Mouse (Mus musculus) testis, postnatal 10 days (tissue): Measurements from ENCODE around the gene Lrrc75a.
"Not testable (repeated sequence)": the region's sequence is repeated elsewhere in the genome, so short reads cannot be mapped to it uniquely, and the experiment has no call there.

Experiments
- DNase-seq: peaks from one replicate; pipeline ENCODE4 v3.0.0; 2021; ENCODE audit warnings: low spot score

Lrrc75a gene

DNA sequence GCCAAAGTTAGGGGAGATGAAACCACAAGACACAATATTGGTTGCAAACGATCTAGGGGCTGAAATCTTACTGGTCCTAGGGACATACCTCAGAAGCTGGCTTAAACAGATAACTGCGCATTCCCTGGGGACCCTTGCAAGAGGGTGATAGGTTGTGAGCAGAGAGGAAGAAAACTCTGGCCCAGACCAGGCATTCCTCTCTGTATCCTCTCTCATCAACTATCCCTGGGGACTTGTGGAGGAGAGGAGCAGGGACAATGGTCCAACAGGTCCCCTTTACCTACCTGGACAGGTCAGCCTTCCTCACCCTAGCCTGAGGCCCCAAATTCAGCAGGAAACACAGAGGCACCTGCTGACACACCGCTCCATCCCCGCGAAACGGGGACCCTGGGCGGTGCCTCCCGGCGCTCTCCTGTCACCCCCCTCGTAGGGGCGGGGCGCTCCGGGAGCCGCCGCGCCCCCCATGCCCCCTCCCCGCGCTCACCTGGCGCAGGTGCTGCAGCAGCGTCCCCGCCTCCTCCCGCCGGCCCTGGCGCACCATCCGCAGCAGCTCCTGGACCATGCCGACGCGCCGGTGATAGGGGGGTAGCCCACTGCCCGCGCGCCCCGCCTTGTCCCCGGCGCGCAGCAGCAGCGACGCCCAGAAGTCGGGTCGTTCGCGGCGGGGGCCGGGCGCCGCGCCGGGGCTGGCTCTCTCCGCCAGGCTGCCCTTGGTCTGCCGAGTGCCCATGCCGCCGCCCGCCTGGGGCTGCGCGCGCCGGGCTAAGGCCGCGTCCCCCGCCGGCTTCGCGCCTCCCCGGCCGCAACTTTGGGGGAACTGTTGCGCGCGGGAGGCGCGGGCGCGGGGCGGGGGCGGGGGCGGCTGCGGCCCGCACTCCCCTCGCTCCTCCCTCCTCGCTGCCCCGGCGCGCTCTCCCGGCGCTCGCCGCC, at the start of gene Lrrc75a:
Gene Lrrc75a (minus strand): TSS at position 863 of the 930 bp plus-strand sequence.
- DNase-seq, result peak; percentile 72

DNA sequence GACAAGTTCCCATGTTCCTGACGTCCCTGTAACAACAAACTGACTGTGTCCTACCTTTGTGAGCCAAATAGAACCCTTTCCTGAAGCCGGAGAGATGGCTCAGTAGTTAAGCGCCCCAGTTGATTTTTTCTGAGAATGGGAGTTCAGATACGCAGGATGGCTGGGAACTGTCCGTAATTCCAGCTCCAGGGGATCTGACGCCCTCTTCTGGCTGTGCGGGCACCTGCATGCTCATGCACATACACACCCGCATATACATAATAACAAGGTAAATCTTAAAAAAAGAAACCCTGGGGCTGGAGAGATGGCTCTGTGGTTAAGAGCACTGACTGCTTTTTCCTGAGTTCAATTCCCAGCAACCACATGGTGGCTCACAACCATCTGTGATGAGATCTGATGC, 46.8 kb upstream of the Lrrc75a start:
- DNase-seq, result no peak

DNA sequence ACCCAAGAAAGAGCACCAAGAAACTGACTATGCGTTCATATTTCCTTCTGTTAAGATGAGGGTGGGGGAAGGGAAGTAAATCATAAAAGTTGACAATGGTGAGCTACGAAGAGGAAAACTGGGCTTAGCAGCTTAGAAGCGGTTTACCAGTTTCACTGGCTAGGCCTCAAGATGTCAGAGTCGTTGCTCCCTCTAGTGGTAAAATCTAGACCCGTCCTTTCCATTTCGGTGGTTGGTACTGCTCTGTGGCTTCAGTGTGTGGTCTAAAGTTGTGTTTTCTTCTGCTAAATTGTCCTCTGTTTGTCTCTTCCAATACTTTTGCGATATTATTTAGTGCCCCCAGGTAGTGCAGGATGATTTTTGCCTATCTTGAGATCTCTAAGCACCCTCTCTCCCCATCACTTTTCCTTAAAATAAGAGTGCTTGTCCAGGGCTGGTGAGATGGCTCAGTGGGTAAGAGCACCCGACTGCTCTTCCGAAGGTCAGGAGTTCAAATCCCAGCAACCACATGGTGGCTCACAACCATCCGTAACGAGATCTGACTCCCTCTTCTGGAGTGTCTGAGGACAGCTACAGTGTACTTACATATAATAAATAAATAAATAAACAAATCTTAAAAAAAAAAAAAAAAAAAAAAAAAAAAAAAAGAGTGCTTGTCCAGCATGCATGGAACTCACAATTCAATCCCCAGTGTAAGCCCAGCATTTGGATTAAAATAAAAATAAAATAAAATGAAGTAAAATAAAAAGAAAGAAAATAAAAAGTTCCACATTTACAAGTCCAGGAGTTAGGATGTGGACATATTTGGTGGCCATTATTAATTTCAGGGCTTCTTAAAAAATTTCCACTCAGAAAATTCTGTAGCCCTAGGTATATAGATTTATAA, 45.2 kb upstream of the Lrrc75a start:
- DNase-seq, result no peak

DNA sequence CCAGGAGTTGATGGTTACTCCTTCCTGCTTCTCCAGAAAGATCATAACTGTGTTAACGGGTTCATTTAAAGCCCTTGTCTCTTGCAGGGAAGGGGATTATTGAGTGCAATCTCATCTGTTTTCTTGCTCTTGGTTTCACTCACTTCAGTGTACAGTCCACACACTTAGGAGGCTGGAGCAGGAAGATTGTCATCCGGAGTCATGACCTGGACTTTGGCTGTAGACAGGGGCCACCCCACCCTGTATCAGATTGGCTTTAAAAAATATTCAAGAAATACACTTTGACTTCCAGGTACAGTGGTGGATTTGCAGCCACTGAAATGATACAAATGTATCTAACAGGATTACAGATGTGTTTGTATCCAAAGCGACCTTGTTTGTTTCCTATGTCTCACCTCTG, 43.3 kb upstream of the Lrrc75a start:
- no peak for DNase-seq

DNA sequence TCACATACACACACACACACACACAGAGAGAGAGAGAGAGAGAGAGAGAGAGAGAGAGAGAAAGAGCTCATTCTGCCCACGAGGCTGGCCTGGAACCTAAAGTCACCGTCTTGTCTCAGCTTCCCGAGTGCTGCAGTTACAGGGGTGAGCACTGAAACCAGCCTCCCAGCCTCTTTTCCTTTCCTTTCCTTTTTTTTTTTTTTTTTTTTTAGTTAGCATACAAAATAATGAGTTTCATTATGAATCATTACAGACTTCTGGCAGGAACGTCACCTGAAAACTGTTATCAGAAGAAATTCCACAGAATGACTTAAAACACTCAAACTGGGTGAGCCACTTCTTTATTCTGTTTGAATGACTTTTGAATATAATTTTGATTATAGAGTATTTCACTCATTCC, 31.6 kb upstream of the Lrrc75a start:
- DNase-seq, result no peak

DNA sequence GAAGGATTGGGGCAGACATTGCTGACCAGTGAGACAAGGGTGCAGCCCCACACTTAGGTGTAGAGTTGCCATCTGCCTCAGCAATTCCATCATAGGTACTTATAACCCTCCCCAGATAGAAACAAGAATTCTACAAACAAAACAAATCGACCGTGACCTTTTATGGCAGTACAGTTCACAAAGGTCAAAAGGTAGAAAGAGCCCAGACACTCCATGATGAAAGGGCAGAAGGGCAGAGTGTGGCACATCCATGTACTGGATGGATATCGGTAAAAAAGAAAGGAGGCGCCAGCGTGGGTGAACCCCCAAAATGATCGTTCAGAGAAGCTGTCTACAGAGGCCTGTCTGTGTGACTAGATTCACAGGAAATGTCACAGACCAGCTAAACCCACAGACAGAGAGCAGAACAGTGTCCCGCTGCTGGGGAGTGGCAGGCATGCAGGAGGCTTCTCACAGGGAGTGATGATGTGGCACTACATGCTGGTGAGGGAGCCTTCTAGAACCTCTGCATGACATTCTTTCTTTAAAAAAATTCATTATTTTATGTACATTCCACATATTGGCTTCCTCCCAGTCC, 30.5 kb upstream of the Lrrc75a start:
- no peak for DNase-seq

DNA sequence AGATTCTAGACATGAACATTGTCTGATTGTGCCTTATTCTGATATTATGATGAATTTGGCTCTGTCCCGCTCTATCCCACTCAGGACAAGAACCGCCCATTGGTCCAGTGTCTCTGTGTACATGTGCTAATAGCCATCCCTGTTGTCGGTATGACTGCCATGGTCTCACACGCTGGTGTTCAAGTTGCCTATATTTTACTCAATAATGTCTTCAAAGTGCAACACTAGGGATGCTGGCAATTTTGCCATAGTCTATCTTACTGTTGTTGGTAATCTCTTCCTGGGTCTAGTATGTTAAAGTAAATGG, 27.9 kb upstream of the Lrrc75a start:
- no peak for DNase-seq

DNA sequence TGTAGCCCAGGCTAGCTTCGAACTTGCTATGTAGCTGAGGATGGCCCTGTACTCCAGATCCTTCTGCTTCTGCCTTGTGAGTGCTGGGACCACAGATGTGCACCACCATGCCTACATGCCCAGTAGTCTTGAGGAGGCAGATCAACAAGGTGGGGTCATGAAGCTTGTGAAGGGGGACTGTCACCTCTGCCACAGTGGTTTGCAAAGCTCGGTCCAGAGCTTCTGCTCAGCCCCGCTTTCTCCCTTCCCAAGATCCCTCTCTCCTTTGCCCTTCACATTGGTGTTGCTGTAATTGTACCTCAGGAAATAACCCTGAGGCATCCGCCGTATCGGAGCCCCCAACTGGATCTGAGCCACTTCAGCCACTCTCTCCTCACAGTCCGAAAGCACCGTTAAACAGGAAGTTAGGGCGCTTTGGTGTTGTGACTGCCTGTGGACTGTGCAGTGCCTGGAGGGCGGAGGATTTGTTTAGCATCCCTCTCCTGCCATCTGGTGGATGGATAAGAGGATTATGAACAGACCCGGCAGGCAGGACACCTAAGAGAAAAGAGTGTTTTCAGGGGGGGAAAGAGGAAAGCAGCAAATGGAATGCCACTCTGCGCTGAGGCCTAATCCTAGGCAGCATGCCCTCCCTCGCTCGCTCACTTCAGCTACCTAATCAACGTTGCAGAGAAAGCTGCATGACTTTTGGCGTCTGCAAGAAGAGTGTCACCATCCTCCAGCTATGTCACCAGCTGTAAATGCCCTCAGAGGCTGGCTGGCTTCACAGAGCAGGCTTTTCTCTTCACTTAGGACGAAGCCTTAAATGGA, 27.4 kb upstream of the Lrrc75a start:
- DNase-seq, result peak; percentile 66

DNA sequence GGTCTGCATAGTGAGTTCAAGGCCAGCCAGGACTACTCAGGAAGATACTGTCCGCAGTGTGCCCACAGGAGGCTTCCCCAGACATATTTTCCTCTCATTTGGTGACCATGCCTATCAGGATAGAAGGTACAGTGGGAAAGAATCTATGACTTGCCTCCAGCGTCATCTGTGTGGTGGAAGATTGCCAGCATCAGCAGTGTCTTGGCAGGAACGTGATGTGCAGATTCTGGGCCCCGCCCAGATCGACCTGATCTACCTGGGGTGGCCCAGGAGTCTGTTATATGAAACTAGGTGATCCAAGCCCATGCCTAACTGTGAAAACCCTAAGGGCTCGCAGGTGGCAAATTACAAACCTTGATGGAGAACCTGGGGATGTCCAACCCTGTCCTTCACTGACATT, 21.7 kb upstream of the Lrrc75a start:
- no peak for DNase-seq

DNA sequence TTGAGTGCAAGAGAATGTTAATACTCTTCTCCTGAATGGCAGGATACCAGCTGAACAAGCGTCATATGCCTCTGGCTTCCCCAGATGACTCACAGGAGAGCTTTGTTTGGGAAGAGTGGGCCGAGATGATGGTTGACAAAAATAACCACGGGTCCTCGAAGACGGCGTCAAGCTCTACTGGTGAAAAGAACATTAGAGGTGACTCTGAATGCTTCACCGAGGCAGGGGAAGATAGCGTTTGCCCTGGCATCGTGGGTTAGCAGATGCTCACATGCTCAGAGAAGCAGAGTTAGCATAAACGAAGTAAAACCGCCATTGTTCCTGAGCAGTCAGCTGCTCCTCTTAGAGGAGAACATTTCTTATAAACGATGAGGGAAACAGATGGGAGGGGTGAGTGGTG, 21.1 kb upstream of the Lrrc75a start:
- DNase-seq, result no peak

DNA sequence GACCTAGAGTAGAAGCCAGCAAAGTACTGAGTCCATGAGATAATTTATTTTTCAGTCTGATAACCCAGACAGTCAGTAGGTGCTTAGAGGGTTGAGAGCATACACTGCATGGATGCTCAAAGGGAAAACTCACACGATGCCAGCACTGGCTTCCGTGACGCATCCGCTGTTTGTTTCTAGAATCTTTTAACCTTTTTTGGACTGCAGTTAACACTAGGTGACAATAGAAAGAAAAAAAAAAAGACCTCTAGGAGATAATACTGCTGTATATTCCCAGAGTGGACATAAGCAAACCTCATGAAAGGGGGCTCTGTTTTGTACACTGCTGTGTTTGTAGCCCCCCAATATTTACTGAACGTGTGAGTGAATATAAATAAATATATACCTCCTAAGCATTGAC, 20.7 kb upstream of the Lrrc75a start:
- no peak for DNase-seq

DNA sequence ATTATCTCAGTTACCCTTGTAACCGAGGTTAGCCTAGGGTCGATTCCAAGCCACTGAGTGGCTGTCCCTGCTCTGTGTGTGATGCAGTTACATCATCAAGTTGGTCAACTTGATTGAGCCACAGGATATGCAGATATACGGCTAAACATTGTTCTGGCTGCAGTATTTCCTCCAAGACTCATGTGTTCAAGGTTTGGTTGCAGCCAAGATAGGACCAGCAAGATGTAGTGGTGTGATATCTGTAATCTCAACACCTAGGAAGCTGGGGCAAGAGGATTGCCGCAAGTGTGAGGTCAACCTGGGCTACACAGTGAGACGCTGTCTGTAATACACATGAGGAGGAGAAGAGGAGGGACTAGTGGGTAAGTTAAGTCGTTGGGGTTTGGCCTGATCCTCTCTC, 15.9 kb upstream of the Lrrc75a start:
- DNase-seq, result no peak

DNA sequence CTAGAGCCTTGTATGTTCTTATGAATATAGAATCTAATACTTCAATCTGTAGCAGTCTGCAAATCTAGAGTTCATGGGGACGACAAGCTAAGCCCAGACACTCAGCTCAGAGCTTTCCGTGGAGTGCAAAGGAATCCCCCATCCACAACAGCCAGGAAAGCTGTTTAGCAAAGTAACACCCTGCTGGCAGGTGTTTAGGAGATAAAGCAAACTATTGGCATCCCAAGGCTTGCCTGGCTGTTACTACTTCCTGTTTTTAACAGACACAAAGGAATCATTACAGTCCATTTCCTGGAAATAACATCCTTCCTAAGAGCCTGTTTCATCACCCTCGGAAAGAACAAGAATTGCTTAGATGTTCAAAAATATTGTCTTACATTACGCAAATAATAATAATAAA, 12.6 kb upstream of the Lrrc75a start:
- DNase-seq, result no peak

DNA sequence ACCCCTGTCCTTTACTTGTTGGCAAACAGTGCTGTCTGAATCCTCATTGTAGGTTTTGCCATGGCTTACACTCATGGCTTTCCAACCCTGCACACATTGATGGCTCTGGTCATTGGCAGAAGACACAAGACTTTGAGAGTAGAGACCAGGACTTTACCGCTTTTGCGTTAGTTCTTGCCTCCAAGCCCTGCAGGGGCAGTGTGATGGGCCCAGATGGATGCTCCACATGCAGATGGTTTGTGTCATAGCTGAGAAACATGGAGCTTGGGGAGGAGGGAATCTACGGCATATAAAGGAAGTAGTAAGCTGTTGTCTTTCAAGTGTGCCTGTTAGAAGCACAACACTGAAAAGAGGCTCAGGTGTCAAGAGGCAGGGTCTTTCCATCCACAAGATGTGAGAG, 3.8 kb upstream of the Lrrc75a start:
- DNase-seq, result no peak

DNA sequence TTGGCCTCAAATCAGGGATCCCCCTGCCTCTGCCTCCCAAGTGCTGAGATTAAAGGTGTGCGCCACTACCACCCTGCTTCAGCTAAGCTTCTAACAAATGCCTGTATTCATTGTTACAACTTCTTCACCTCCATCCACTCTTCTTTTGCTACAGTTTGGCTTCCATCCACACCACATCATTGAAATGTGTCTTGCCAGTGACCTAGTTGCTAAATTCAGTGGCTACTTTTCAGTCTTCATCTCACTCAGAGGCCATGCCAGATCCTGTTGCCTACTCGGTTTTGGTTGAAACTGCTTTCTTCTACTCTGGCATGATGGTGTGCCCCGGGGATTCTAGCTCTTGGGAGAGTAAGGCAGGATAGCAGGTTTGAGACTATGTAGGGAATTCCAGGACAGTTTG, 3.2 kb upstream of the Lrrc75a start:
- DNase-seq, result no peak

DNA sequence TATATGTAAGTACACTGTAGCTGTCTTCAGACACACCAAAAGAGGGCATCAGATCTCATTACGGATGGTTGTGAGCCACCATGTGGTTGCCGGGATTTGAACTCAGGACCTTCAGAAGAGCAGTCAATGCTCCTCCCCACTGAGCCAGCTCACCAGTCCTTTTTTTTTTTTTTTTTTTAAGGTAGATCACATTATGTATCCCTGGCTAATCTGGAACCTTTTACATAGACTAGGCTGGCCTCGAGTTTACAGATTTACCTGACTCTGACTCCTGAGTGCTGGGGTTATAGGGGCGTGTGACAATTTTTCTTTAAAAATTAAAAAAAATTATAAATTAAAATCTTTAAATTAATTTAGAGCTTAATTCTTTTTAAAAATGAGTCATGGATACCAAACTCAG, 1.5 kb upstream of the Lrrc75a start:
- not testable (repeated sequence) for DNase-seq

DNA sequence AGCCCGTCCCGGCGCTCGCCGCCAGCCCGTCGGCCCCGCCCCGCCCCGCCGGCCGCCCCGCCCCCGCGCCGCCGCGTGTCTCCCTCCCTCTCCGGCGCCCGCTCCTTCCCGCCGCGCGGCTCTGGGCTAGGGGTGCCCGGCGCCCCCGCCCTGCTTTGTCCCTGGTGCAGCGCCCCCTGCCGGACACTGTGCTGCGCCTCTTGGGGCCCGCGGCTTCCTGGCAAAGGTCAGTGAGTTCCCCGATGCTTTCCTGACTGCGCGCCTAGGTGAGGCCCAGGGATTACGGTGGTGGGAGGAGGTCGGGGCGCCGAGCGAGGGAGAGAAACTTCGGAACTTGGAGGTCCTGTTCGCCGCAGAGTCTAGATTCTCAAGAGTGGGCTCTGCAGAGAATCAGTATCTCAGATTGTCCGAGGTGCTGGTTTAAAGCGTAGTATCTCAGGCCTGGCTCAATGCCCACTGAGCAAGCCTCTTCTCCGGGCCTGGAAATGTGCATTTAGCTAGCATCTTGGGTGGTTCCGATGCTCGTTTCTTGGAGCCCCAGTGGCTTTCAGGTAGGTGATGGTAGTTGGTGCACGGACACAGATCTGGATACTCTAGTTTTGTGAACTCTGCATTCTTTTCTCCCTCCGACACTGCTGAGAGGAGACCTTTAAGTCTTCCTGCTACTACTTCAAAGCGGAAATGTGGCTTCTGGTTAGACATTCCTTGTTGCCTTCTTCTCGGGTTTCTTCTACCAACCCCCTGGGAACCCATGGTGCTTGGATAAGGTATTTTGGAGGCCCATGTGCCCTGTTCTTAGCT, 468 bp upstream of the Lrrc75a start, which contains the start of gene Mmgt2:
Gene Mmgt2 (plus strand): TSS at position 74 of the 801 bp plus-strand sequence.
- peak; percentile 99 for DNase-seq

DNA sequence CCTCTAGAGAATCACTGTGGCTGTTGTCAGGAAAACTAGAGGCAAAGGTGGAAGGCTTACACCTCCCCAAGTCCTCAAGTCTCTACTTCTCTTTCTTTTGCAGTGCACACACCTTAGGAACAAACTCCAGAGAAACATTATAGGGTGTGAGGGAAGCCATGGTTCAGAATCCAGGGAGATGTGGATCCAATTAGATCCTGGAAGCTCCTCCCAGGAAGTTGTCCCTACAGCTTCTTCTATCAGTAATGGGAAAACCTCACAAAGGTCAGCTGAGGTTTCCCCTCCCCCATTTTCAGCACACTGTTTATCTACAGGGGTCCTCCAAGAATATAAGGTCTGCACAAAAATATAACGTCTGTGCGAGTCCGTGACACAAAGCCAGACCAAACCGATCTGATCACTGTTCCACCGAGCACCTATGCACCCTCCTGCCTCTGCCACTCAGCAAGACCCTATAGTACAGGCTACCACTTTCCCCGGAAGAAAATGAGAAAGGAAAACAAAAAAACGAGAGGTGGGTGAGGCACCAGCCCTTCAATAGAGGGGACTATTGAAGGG, 1.3 kb downstream of the Lrrc75a start:
- no peak for DNase-seq

DNA sequence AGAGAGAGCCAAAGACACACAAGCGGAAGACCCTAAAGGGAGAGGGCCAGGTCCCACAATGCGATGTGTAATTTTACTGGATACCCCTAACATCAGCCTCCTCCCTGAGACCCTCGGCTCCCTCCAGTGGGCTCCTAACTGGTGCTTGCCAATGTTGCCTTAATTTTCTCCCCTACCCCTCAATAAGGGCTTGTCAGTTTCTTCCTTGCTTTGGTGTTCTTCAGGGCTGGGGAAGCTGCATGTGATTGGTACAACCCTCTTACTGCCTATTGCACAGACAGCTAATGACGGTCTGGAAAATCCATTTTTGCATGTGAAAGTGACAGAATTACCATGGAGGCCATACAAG, 1.9 kb downstream of the Lrrc75a start:
- no peak for DNase-seq

DNA sequence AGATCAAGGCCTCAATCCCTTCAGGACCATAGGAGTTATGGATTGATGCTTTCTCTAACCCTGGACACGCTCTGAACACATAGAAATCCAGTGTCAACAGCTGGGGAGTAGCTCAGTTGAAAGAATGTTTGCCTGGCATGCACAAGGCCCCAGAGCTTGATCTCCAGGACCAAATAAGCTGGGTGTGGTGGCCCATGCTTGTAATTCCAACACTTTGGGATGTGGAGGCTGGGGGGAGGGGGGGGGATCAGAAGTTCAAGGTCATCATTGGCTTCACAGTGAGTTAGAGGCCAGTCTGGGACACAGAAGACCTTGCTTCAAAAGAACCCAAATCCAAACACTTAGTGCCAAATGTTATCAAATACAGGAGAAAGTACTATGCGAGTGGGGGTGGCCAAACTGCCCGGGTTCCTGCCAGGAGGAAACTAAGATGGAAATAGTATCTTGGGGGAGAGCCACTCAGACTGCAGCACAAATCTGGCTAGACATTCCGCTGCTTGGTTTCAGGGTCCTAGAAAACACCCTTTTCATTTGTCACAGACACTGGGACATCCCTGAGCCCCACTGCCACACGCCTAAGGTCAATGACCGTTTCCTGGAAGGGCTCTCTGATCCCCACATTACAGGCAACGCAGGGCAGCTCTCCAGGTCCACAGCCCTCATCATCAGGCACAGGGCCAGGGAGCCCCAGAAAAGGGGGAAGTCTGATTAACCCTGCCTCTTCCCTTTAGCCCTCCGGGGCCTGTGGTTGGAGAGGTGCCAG, 2.4 kb downstream of the Lrrc75a start:
- peak; percentile 78 for DNase-seq
